Mouse (Mus musculus): ENCODE measurements at regions not wholly inside any gene's neighbourhood (a gene's known extent, or its start where the extent isn't known, plus 50 kb on each side); places are given as distances from the start of the nearest gene placed in this dataset.
"Not testable (repeated sequence)": the region's sequence is repeated elsewhere in the genome, so short reads cannot be mapped to it uniquely, and the experiment has no call there.

DNA sequence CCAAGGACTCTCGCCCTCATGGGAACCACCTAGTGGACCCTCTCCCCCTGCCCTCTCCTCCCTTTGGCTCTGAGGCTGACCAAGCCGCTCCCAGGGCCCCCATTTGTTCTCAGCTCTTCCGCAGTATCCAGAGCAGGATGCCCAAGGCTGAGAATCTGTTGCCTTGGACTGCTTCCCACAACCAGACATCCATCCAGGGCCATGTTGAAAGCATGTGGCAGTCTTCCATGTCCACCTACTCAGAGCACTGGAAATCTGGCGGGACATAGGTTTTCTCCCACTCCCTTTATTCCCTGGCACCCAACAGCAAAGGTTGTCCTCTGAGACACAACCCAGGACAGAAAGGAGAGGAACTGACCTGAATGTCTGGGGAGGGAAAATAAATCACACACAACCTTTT, 285.4 kb downstream of the Phf3 start:
- Histone ChIP-seq H3K4me2 (replicated peaks) (no peak overlapping the region), H3K4me3 (replicated peaks; ENCODE audit: low read length) (no peak overlapping the region), H3K9me3 (ENCODE audit: control insufficient read depth, low read length) (no peaks in the 10 kb centered on the region), H3K9ac (no peak overlapping the region), H3K36me3 (replicated peaks; ENCODE audit: control insufficient read depth, insufficient read depth) (no peaks in the 10 kb centered on the region), H3K4me1 (replicated peaks; ENCODE audit: control insufficient read depth, insufficient read depth, low read length) (no peaks in the 10 kb centered on the region), H3K27me3 (ENCODE audit: control insufficient read depth, insufficient read depth, low read length) (no peaks in the 10 kb centered on the region), H3K27ac (no peak overlapping the region)
- ATAC-seq (ENCODE audit: low FRiP score) (no peak), DNase-seq (ENCODE audit: low spot score) (no peak)
- 86% methylated on average over 4 of the region's 4 CpGs for WGBS

DNA sequence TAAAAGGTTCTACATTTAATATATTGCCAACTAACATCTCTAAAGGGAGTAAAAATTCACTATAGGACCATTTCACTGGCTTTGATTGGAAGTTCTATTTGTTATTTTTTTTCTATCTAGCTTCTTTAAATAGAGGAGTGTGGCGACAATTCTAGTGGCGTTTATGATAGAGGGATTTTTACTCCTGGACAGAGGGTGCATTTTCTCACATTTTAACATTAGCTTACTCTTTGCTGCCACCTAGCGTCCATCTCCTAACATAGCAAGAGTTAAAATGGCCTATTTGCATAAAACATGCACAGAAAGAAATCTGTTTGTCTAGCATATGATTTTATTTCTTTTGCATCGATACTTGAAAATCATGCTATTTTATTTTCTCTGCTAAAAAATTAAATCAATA, 288.9 kb downstream of the Phf3 start:
- H3K36me3 ChIP-seq (replicated peaks; ENCODE audit: control insufficient read depth, insufficient read depth): no peaks in the 10 kb centered on the region
- no peak overlapping the region for H3K9ac ChIP-seq
- ATAC-seq (ENCODE audit: low FRiP score) (no peak), DNase-seq (ENCODE audit: low spot score) (peak; percentile 90)
- H3K27ac ChIP-seq: no peak overlapping the region
- no peaks in the 10 kb centered on the region for H3K4me1 ChIP-seq (replicated peaks; ENCODE audit: control insufficient read depth, insufficient read depth, low read length)
- no peaks in the 10 kb centered on the region for H3K9me3 ChIP-seq (ENCODE audit: control insufficient read depth, low read length)
- 5% methylated on average over 4 of the region's 4 CpGs for WGBS
- H3K4me2 ChIP-seq (replicated peaks): no peak overlapping the region
- no peaks in the 10 kb centered on the region for H3K27me3 ChIP-seq (ENCODE audit: control insufficient read depth, insufficient read depth, low read length)
- H3K4me3 ChIP-seq (replicated peaks; ENCODE audit: low read length): no peak overlapping the region

DNA sequence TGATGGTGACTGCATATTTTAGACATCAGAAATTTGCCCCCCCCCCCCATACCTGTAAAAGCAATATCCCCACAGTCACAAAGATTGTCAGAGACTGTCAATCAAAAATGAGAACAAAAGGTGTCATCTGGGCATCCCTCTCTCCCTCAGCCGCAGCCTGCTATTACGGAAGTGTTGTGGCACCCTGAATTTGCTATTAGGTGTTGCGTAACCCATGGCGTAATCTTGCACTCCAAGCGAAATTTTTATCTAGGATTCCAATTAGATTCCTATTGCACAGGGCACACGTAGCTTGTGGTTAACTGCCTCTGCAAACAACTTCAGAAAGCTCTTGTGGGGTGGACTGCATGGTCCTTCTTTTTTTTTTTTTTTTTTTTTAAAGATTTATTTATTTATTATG, 289.9 kb downstream of the Phf3 start:
- ATAC-seq (ENCODE audit: low FRiP score) (no peak), DNase-seq (ENCODE audit: low spot score) (no peak)
- H3K27ac ChIP-seq: no peak overlapping the region
- no peaks in the 10 kb centered on the region for H3K36me3 ChIP-seq (replicated peaks; ENCODE audit: control insufficient read depth, insufficient read depth)
- no peak overlapping the region for H3K4me3 ChIP-seq (replicated peaks; ENCODE audit: low read length)
- H3K4me2 ChIP-seq (replicated peaks): no peak overlapping the region
- H3K4me1 ChIP-seq (replicated peaks; ENCODE audit: control insufficient read depth, insufficient read depth, low read length): no peaks in the 10 kb centered on the region
- 85% methylated on average over 6 of the region's 6 CpGs for WGBS
- H3K27me3 ChIP-seq (ENCODE audit: control insufficient read depth, insufficient read depth, low read length): no peaks in the 10 kb centered on the region
- H3K9ac ChIP-seq: no peak overlapping the region
- no peaks in the 10 kb centered on the region for H3K9me3 ChIP-seq (ENCODE audit: control insufficient read depth, low read length)

DNA sequence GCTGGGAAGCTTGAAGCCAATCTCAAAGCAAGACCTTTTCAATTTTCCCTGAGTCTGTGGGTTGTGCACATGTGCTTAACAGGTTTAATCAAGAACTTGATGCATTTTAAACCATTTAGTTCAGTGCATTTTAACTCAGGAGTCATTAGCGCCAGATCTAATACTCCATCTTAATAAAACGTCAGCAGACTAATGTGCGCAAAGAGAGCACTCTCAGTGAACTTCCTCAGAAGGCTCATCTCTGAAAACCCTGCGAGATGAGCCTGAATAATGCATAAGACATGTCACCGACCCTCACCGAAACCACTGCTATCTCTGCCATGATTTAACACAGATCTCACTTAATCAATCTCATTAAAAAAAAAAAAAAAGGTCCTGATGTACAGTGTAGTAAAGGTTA, 309.0 kb downstream of the Phf3 start:
- no peaks in the 10 kb centered on the region for H3K4me1 ChIP-seq (replicated peaks; ENCODE audit: control insufficient read depth, insufficient read depth, low read length)
- no peaks in the 10 kb centered on the region for H3K27me3 ChIP-seq (ENCODE audit: control insufficient read depth, insufficient read depth, low read length)
- peak; percentile 51; the same call in 1 of the 2 replicates for ATAC-seq (ENCODE audit: low FRiP score)
- H3K4me2 ChIP-seq (replicated peaks): no peak overlapping the region
- no peaks in the 10 kb centered on the region for H3K36me3 ChIP-seq (replicated peaks; ENCODE audit: control insufficient read depth, insufficient read depth)
- no peak overlapping the region for H3K27ac ChIP-seq
- H3K4me3 ChIP-seq (replicated peaks; ENCODE audit: low read length): no peak overlapping the region
- H3K9ac ChIP-seq: no peak overlapping the region
- no peaks in the 10 kb centered on the region for H3K9me3 ChIP-seq (ENCODE audit: control insufficient read depth, low read length)
- no peak for DNase-seq (ENCODE audit: low spot score)
- 84% methylated on average over 6 of the region's 6 CpGs for WGBS

DNA sequence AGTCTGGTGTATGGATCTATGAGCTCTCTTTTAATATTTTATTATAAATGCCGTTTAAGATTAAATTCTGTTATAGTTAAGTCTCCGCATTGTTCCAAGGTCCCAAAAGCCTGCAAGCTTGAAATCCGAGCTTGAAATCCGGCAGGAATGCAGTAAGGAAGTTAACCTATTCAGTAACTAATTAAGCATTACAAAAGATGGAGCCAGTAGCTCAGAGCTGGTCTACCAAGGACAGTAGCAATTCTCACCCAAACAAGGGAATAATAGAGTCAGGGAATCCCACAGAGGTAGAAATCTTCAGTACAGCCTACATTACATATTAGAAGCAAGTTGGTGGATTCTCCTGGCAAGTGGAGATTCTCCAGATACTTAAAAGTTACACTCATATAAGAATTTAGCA, 325.0 kb downstream of the Phf3 start:
- DNase-seq (ENCODE audit: low spot score); H3K4me2 ChIP-seq (replicated peaks); H3K4me3 ChIP-seq (replicated peaks; ENCODE audit: low read length); H3K27ac ChIP-seq; ATAC-seq (ENCODE audit: low FRiP score); H3K36me3 ChIP-seq (replicated peaks; ENCODE audit: control insufficient read depth, insufficient read depth); H3K4me1 ChIP-seq (replicated peaks; ENCODE audit: control insufficient read depth, insufficient read depth, low read length); H3K27me3 ChIP-seq (ENCODE audit: control insufficient read depth, insufficient read depth, low read length); H3K9me3 ChIP-seq (ENCODE audit: control insufficient read depth, low read length); H3K9ac ChIP-seq: not testable (repeated sequence)
- WGBS: 21% methylated on average over 4 of the region's 4 CpGs

DNA sequence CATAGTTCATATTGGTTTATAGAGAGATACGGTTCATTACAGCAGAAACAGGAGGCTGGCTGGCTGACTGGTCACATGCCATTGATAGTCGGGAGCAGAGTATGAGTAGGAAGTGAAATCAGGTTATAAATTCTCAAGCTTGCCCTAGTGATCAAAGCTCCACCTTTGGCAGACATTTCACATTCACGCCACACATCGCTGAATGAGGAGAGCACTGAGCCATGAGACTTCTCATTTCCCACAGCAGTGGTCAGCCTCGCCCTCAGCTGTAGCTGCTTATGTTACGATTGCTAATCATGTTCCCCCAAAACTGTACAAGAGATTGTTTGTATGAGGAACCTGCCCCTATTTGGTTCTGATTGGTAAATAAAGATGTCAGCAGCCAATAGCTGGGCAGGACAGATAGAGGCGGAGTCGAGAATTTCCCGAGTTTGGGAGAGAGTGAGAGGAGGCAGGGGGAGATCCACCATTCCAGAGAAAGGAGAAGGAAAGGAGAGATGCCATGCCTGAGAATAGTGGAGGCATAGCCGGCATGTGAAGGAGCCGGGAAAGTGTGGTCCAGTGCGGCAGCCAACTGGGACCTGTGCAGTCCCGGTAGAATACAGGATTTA, 333.5 kb downstream of the Phf3 start:
- ATAC-seq (ENCODE audit: low FRiP score) (no peak), DNase-seq (ENCODE audit: low spot score) (no peak)
- Histone ChIP-seq H3K4me3 (replicated peaks; ENCODE audit: low read length) (no peak overlapping the region), H3K9ac (no peak overlapping the region), H3K9me3 (ENCODE audit: control insufficient read depth, low read length) (no peaks in the 10 kb centered on the region), H3K4me1 (replicated peaks; ENCODE audit: control insufficient read depth, insufficient read depth, low read length) (no peaks in the 10 kb centered on the region), H3K27ac (no peak overlapping the region), H3K27me3 (ENCODE audit: control insufficient read depth, insufficient read depth, low read length) (no peaks in the 10 kb centered on the region), H3K4me2 (replicated peaks) (no peak overlapping the region), H3K36me3 (replicated peaks; ENCODE audit: control insufficient read depth, insufficient read depth) (no peaks in the 10 kb centered on the region)
- 92% methylated on average over 13 of the region's 13 CpGs for WGBS

DNA sequence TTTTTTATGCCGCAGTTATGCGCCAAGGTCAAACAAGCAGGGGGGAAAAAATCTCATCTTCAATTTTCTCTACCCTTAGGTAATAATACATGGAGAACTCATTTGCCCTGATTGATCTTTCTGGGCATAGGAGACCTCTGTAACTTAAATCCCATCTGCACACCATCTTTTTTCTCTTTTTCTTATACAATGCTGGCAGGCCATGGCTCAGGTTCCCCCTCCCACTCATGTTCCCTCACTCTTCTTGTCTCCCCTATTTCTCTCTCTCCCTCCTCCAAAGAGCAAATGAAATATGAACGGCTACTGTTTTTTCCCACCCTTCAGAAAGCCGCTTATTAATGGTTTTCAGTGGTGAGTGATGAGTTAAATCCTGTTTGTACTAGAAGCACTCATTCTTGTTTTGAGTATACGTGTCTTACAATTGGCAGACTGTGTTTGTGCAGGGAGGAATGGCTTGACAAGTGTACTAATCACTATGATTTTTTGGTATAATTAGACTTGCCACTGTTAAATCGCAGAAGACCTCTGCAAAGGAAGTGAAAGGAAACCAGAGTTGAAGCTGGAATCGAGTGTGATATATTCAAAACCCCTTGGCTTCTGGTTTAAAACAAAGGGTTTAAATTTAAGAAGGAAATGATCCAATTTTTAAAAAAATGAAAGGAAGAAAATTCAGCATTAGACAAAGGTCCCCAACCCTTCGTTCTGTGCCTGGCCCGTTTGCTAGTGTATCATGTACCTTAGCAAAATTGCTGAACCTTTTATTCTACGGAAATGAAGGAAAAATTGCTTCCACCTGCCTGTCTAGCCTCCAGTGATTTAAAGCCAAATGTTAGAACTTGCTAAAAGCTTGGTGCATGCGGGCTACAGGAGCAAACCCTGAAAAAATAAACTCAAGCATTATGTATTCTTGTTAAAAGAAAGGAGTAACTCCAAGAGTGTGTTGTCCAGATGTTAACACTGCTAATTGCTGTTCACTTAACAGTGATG, 336.4 kb downstream of the Phf3 start:
- Histone ChIP-seq H3K4me3 (replicated peaks; ENCODE audit: low read length) (no peak overlapping the region), H3K9me3 (ENCODE audit: control insufficient read depth, low read length) (no peaks in the 10 kb centered on the region), H3K36me3 (replicated peaks; ENCODE audit: control insufficient read depth, insufficient read depth) (no peaks in the 10 kb centered on the region), H3K27ac (peak overlapping the region; percentile 15; the same call in 1 of the 2 replicates), H3K27me3 (ENCODE audit: control insufficient read depth, insufficient read depth, low read length) (no peaks in the 10 kb centered on the region), H3K9ac (no peak overlapping the region), H3K4me1 (replicated peaks; ENCODE audit: control insufficient read depth, insufficient read depth, low read length) (no peaks in the 10 kb centered on the region), H3K4me2 (replicated peaks) (no peak overlapping the region)
- ATAC-seq (ENCODE audit: low FRiP score): no peak
- DNase-seq (ENCODE audit: low spot score): no peak
- WGBS: 70% methylated on average over 11 of the region's 11 CpGs

DNA sequence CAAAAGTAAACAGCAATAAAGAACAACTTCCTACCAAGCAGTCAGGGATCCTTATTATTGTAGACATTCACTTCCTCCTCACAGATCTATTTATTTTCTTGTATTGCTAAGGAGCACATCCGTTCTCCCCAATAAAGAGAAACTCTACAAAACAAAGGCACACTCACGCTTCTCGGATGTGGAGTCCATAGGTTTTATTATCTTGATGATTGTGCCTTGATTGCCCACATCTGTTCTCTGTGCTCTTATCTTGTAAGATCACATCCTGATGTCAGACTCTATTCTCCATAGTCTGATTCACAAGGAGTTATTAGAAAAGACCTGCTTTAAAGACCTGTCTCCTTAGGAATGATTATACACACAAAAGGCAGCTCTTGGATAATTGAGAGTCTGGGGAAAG, 356.4 kb downstream of the Phf3 start:
- no peak for ATAC-seq (ENCODE audit: low FRiP score)
- no peak overlapping the region for H3K9ac ChIP-seq
- DNase-seq (ENCODE audit: low spot score): no peak
- no peaks in the 10 kb centered on the region for H3K36me3 ChIP-seq (replicated peaks; ENCODE audit: control insufficient read depth, insufficient read depth)
- no peaks in the 10 kb centered on the region for H3K9me3 ChIP-seq (ENCODE audit: control insufficient read depth, low read length)
- no peak overlapping the region for H3K27ac ChIP-seq
- no peak overlapping the region for H3K4me3 ChIP-seq (replicated peaks; ENCODE audit: low read length)
- no peaks in the 10 kb centered on the region for H3K4me1 ChIP-seq (replicated peaks; ENCODE audit: control insufficient read depth, insufficient read depth, low read length)
- H3K4me2 ChIP-seq (replicated peaks): no peak overlapping the region
- WGBS: 74% methylated on average over 3 of the region's 3 CpGs
- no peaks in the 10 kb centered on the region for H3K27me3 ChIP-seq (ENCODE audit: control insufficient read depth, insufficient read depth, low read length)

DNA sequence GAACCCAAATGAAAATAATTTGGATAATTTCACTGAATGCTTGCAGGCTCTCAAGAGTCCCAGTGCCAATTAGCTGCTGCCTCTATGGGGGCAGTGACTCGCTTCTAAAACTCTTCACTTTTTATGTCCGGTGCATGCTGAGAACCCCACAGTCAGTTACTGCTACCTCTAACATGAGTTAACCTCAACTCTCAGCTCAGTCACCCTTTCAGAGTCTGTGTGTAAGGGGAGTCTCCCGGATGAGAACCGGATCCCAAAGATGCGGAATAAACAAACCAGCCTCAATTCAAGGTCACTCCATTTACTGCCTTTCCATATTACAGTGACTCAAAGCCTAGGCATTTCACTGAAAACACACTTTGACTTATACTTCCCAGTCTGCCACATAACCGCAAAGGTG, 357.9 kb downstream of the Phf3 start:
- DNase-seq (ENCODE audit: low spot score) (no peak), ATAC-seq (ENCODE audit: low FRiP score) (no peak)
- no peak overlapping the region for H3K27ac ChIP-seq
- H3K9ac ChIP-seq: no peak overlapping the region
- H3K4me2 ChIP-seq (replicated peaks): no peak overlapping the region
- no peak overlapping the region for H3K4me3 ChIP-seq (replicated peaks; ENCODE audit: low read length)
- WGBS: 91% methylated on average over 6 of the region's 6 CpGs
- H3K27me3 ChIP-seq (ENCODE audit: control insufficient read depth, insufficient read depth, low read length): no peaks in the 10 kb centered on the region
- no peaks in the 10 kb centered on the region for H3K36me3 ChIP-seq (replicated peaks; ENCODE audit: control insufficient read depth, insufficient read depth)
- no peaks in the 10 kb centered on the region for H3K9me3 ChIP-seq (ENCODE audit: control insufficient read depth, low read length)
- no peaks in the 10 kb centered on the region for H3K4me1 ChIP-seq (replicated peaks; ENCODE audit: control insufficient read depth, insufficient read depth, low read length)
